Mouse (Mus musculus): ENCODE measurements around the gene Rasip1. TPM values are rescaled to one million over a fixed set of nuclear protein-coding genes. Genes with fewer than 3 reads are reported as not detected.
"Not testable (repeated sequence)": the region's sequence is repeated elsewhere in the genome, so short reads cannot be mapped to it uniquely, and the experiment has no call there.

Gene Rasip1
- polyA plus RNA-seq, 1 experiment from 2014 or later, result 9.3 TPM

- no peak overlapping the region for H3K9ac ChIP-seq (ENCODE audit: low read depth, low read length)
- no peak overlapping the region for H3K27ac ChIP-seq (ENCODE audit: low read depth, low read length)
- H3K27me3 ChIP-seq (replicated peaks; ENCODE audit: control insufficient read depth, insufficient read depth, low read length), result peaks cover 4% of the 10 kb centered on the region; the same call in 1 of the 2 replicates
- peak overlapping the region; percentile 84 for H3K4me2 ChIP-seq
- H3K36me3 ChIP-seq (ENCODE audit: control insufficient read depth, insufficient read depth, low read length), result no peaks in the 10 kb centered on the region
- H3K4me3 ChIP-seq (ENCODE audit: low read depth, low read length), result no peak overlapping the region
- H3K4me1 ChIP-seq (replicated peaks; ENCODE audit: control insufficient read depth, insufficient read depth, low read length), result peaks cover 12% of the 10 kb centered on the region; the same call in 1 of the 2 replicates
- ATAC-seq (replicated peaks; ENCODE audit: low FRiP score), result no peak
- 62% methylated on average over 6 of the region's 6 CpGs for WGBS
- H3K9me3 ChIP-seq (ENCODE audit: control insufficient read depth, low read length), result no peaks in the 10 kb centered on the region
- no peak for DNase-seq (ENCODE audit: low spot score)
These were observed 17.7 kb downstream of the Rasip1 start for GRCm38 (mm10) chr7:45644872-45645590.

DNA sequence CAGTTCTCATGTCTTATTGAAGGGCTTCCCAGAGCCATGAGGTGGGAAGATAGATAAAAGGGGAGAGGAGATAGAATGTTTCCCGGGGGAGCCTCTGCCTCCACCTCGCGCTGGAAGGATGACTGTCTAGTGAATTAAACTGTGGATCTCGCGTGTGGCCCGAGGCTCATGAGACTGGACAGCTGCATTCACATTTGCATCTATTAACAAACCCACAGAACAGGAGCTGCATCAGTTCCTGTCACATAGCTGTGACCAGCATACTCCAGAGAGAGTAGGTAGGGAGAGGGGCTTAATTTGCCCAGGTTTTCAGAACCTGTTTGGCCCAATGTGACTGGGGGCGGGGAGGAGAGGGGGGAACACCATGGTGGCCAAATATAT lies 18.3 kb downstream of the Rasip1 start:
- Histone ChIP-seq H3K9me3 (ENCODE audit: control insufficient read depth, low read length) (no peaks in the 10 kb centered on the region), H3K4me2 (no peak overlapping the region), H3K27ac (ENCODE audit: low read depth, low read length) (no peak overlapping the region), H3K9ac (ENCODE audit: low read depth, low read length) (no peak overlapping the region), H3K36me3 (ENCODE audit: control insufficient read depth, insufficient read depth, low read length) (no peaks in the 10 kb centered on the region), H3K4me1 (replicated peaks; ENCODE audit: control insufficient read depth, insufficient read depth, low read length) (peaks cover 12% of the 10 kb centered on the region; the same call in 1 of the 2 replicates), H3K4me3 (ENCODE audit: low read depth, low read length) (no peak overlapping the region), H3K27me3 (replicated peaks; ENCODE audit: control insufficient read depth, insufficient read depth, low read length) (0 out of 2 replicates have a peak, but pooled peaks cover 4% of the 10 kb centered on the region)
- WGBS, result 80% methylated on average over 7 of the region's 7 CpGs
- no peak for DNase-seq (ENCODE audit: low spot score)
- no peak for ATAC-seq (replicated peaks; ENCODE audit: low FRiP score)

GRCm38 (mm10) chr7:45646671-45647070 lies 19.4 kb downstream of the Rasip1 start:
- DNase-seq (ENCODE audit: low spot score), result no peak
- no peaks in the 10 kb centered on the region for H3K9me3 ChIP-seq (ENCODE audit: control insufficient read depth, low read length)
- no peak overlapping the region for H3K4me2 ChIP-seq
- H3K36me3 ChIP-seq (ENCODE audit: control insufficient read depth, insufficient read depth, low read length), result no peaks in the 10 kb centered on the region
- H3K9ac ChIP-seq (ENCODE audit: low read depth, low read length), result no peak overlapping the region
- 0 out of 2 replicates have a peak, but pooled peaks cover 4% of the 10 kb centered on the region for H3K27me3 ChIP-seq (replicated peaks; ENCODE audit: control insufficient read depth, insufficient read depth, low read length)
- H3K27ac ChIP-seq (ENCODE audit: low read depth, low read length), result no peak overlapping the region
- ATAC-seq (replicated peaks; ENCODE audit: low FRiP score), result no peak
- WGBS, result 77% methylated on average over 4 of the region's 4 CpGs
- H3K4me1 ChIP-seq (replicated peaks; ENCODE audit: control insufficient read depth, insufficient read depth, low read length), result peaks cover 12% of the 10 kb centered on the region; the same call in 1 of the 2 replicates
- no peak overlapping the region for H3K4me3 ChIP-seq (ENCODE audit: low read depth, low read length)

DNA sequence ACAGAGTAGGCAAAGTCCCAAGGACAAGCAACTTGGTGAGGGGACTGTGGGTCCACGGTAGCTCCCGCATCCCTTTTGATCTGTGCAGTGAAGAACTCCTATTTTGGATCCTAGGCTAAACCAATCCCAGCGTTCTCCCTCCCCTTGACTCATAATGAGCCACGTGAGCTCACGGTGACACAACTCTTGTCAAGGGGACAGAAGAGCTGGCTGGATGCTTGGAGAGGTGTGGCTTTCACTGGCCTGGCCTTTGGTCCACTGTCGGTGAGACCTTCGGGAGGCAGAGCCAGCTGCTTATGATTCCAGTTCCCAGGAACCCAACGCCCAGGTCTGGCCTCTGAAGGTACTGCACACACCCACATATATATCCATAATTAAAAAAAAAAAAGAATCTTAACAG lies 22.1 kb downstream of the Rasip1 start:
- H3K4me2 ChIP-seq, result no peak overlapping the region

GRCm38 (mm10) chr7:45650484-45650883 lies 23.2 kb downstream of the Rasip1 start:
- not testable (repeated sequence) for H3K4me3 ChIP-seq (ENCODE audit: low read depth, low read length); DNase-seq (ENCODE audit: low spot score); H3K27me3 ChIP-seq (replicated peaks; ENCODE audit: control insufficient read depth, insufficient read depth, low read length); H3K4me1 ChIP-seq (replicated peaks; ENCODE audit: control insufficient read depth, insufficient read depth, low read length); H3K27ac ChIP-seq (ENCODE audit: low read depth, low read length); H3K36me3 ChIP-seq (ENCODE audit: control insufficient read depth, insufficient read depth, low read length); H3K9me3 ChIP-seq (ENCODE audit: control insufficient read depth, low read length); ATAC-seq (replicated peaks; ENCODE audit: low FRiP score); H3K9ac ChIP-seq (ENCODE audit: low read depth, low read length); H3K4me2 ChIP-seq
- WGBS, result 88% methylated on average over 19 of the region's 20 CpGs

More for the DNA sequence above, 22.1 kb downstream of the Rasip1 start:
- Histone ChIP-seq H3K9me3 (ENCODE audit: control insufficient read depth, low read length) (no peaks in the 10 kb centered on the region), H3K36me3 (ENCODE audit: control insufficient read depth, insufficient read depth, low read length) (no peaks in the 10 kb centered on the region), H3K27ac (ENCODE audit: low read depth, low read length) (no peak overlapping the region), H3K9ac (ENCODE audit: low read depth, low read length) (no peak overlapping the region), H3K4me1 (replicated peaks; ENCODE audit: control insufficient read depth, insufficient read depth, low read length) (0 out of 2 replicates have a peak, but pooled peaks cover under 1% of the 10 kb centered on the region), H3K27me3 (replicated peaks; ENCODE audit: control insufficient read depth, insufficient read depth, low read length) (0 out of 2 replicates have a peak, but pooled peaks cover under 1% of the 10 kb centered on the region), H3K4me3 (ENCODE audit: low read depth, low read length) (no peak overlapping the region)
- ATAC-seq (replicated peaks; ENCODE audit: low FRiP score), result no peak
- 76% methylated on average over 8 of the region's 8 CpGs for WGBS
- DNase-seq (ENCODE audit: low spot score), result no peak

DNA sequence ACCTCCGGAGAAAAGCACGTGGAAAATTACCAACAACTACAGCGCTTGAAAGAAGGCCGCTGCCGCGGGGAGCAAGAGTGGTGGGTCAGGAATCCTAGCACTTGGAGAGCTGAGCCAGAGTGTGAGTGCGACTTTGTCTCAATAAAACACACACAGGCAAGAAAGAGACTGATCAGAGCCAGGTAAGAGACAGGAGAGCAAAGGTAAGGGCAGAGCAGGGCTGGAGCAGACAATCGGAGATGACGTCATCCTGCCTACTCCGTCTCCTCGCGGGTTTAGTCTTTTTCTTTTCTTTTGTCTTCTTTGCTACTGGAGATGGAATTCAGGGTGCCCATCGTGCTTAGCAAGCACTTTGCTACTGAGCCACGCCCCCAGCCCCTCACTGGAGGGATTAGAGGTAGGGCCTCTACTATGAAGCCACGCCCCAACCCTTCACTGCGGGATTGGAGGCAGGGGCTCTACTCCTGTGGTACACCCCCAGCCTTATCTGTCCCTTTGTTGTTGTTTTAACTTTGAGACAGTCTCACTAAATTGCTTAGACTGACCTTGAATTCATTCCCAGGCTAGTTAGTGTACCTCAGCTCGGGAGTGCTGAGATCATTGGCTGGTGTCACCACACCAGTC lies 27.2 kb downstream of the Rasip1 start:
- Histone ChIP-seq H3K36me3 (ENCODE audit: control insufficient read depth, insufficient read depth, low read length) (no peaks in the 10 kb centered on the region), H3K9me3 (ENCODE audit: control insufficient read depth, low read length) (no peaks in the 10 kb centered on the region), H3K4me2 (peak overlapping the region; percentile 40), H3K27me3 (replicated peaks; ENCODE audit: control insufficient read depth, insufficient read depth, low read length) (no peaks in the 10 kb centered on the region), H3K9ac (ENCODE audit: low read depth, low read length) (no peak overlapping the region), H3K4me1 (replicated peaks; ENCODE audit: control insufficient read depth, insufficient read depth, low read length) (no peaks in the 10 kb centered on the region; the same call in 1 of the 2 replicates), H3K27ac (ENCODE audit: low read depth, low read length) (no peak overlapping the region), H3K4me3 (ENCODE audit: low read depth, low read length) (0 out of 2 replicates have a peak overlapping the region, but pooled peaks have one; percentile 8)
- ATAC-seq (replicated peaks; ENCODE audit: low FRiP score) (no peak), DNase-seq (ENCODE audit: low spot score) (no peak)
- 33% methylated on average over 17 of the region's 17 CpGs for WGBS

DNA sequence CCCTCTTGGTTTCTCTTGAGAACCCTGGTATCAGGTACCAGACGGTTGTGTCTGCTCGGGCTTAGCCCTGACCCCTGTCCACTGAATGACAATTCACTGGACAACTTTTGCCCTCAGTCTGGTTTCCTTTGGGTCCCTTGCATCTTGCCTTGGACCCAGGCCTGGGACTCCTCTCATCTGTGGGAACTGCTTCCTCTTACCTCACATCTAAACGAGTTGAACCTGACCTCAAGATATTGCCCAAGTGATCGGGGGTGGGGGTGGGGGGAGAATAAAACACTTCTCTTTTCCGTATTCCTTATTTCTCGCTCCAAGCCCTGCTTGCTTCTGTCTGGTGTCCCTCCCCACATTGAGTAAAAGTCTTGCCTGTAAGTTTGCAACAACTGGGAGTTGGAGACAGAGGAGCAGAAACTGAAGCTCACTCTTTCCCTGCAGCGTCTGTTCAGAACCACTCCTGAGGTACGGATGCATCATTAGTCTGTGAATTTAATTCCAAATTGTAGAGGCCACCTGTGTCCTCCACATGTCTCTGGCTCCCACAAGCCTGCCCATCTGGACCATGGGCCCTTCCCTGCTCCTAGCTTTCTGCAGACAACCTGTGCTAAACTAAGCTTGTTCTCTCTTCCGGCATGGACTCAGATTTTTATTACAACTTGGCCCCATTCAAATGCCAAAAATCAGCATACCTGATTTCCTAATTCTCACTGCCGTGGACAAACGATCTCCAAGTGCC lies 33.6 kb downstream of the Rasip1 start:
- no peaks in the 10 kb centered on the region for H3K36me3 ChIP-seq (ENCODE audit: control insufficient read depth, insufficient read depth, low read length)
- no peaks in the 10 kb centered on the region for H3K9me3 ChIP-seq (ENCODE audit: control insufficient read depth, low read length)
- no peak overlapping the region for H3K27ac ChIP-seq (ENCODE audit: low read depth, low read length)
- 60% methylated on average over 11 of the region's 11 CpGs for WGBS
- DNase-seq (ENCODE audit: low spot score), result no peak
- 0 out of 2 replicates have a peak, but pooled peaks cover 2% of the 10 kb centered on the region for H3K4me1 ChIP-seq (replicated peaks; ENCODE audit: control insufficient read depth, insufficient read depth, low read length)
- H3K4me3 ChIP-seq (ENCODE audit: low read depth, low read length), result no peak overlapping the region
- H3K27me3 ChIP-seq (replicated peaks; ENCODE audit: control insufficient read depth, insufficient read depth, low read length), result no peaks in the 10 kb centered on the region
- H3K9ac ChIP-seq (ENCODE audit: low read depth, low read length), result no peak overlapping the region
- ATAC-seq (replicated peaks; ENCODE audit: low FRiP score), result no peak
- no peak overlapping the region for H3K4me2 ChIP-seq

DNA sequence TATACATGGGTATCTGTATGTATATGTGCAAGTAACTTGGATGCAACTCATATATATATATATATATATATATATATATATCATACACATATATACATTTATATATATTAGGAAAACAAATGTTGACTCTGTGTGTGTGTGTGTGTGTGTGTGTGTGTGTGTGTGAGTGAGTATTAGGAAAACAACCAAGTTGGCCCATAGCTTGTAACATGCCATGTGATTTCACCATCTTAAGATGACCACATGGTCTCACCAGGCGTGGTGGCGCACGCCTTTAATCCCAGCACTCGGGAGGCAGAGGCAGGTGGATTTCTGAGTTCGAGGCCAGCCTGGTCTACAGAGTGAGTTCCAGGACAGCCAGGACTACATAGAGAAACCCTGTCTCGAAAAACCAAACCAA lies 34.4 kb downstream of the Rasip1 start:
- H3K36me3 ChIP-seq (ENCODE audit: control insufficient read depth, insufficient read depth, low read length); DNase-seq (ENCODE audit: low spot score); H3K9ac ChIP-seq (ENCODE audit: low read depth, low read length); H3K4me3 ChIP-seq (ENCODE audit: low read depth, low read length); H3K27me3 ChIP-seq (replicated peaks; ENCODE audit: control insufficient read depth, insufficient read depth, low read length); H3K4me1 ChIP-seq (replicated peaks; ENCODE audit: control insufficient read depth, insufficient read depth, low read length); ATAC-seq (replicated peaks; ENCODE audit: low FRiP score); H3K27ac ChIP-seq (ENCODE audit: low read depth, low read length); H3K4me2 ChIP-seq; H3K9me3 ChIP-seq (ENCODE audit: control insufficient read depth, low read length): not testable (repeated sequence)
- 80% methylated on average over 6 of the region's 6 CpGs for WGBS
